Mouse (Mus musculus): ENCODE results near the gene Whamm. TPM values are rescaled to one million over a fixed set of nuclear protein-coding genes. Genes with fewer than 3 reads are reported as not detected.

The Whamm gene
- polyA plus RNA-seq, 1 experiment from 2014 or later, result 7.0 TPM

GRCm38 (mm10) chr7:81560101-81561049 lies 10.7 kb upstream of the Whamm start:
- TF ChIP-seq EP300 (IDR thresholded peaks at IDR 0.05; ENCODE audit: low read depth) (no peak), CTCF (IDR thresholded peaks at IDR 0.05; ENCODE audit: low read depth) (no peak)
- 56% methylated on average over 8 of the region's 8 CpGs for WGBS (ENCODE audit: insufficient replicate concordance)
- Histone ChIP-seq H3K27me3 (ENCODE audit: insufficient read depth, low read length) (no peaks in the 10 kb centered on the region), H3K27ac (ENCODE audit: low read depth) (no peak overlapping the region), H3K4me2 (ENCODE audit: low read depth, low read length) (no peak overlapping the region), H3K9ac (replicated peaks) (no peak overlapping the region), H3K36me3 (replicated peaks; ENCODE audit: insufficient read depth, low read length) (no peaks in the 10 kb centered on the region), H3K4me1 (ENCODE audit: insufficient read depth) (no peaks in the 10 kb centered on the region), H3K4me3 (ENCODE audit: low read depth, low read length) (no peak overlapping the region), H3K9me3 (ENCODE audit: low read length) (no peaks in the 10 kb centered on the region)
- peak; percentile 6 for DNase-seq
- no peak for ATAC-seq

DNA sequence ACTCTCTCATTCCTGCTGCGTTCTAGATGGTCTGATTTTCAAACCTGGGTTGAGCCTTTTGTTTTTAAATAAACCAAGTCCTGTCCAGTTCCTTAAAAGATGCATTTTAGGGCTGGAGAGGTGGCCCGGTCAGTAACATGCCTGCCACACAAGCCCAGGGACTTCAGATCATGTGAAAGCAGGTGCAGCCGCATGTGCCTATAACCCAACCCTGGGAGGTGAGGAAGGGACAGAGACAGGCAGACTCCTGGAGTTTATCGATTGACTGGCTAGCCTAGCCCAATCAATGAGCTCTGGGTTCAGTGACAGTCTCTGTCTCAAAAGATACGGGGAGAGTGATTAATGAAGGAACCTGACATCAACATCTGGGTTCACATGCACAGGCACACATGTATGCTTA lies 9.9 kb upstream of the Whamm start:
- Histone ChIP-seq H3K36me3 (replicated peaks; ENCODE audit: insufficient read depth, low read length) (no peaks in the 10 kb centered on the region), H3K27ac (ENCODE audit: low read depth) (no peak overlapping the region), H3K9me3 (ENCODE audit: low read length) (no peaks in the 10 kb centered on the region), H3K4me2 (ENCODE audit: low read depth, low read length) (no peak overlapping the region), H3K4me1 (ENCODE audit: insufficient read depth) (no peaks in the 10 kb centered on the region), H3K4me3 (ENCODE audit: low read depth, low read length) (no peak overlapping the region), H3K9ac (replicated peaks) (no peak overlapping the region), H3K27me3 (ENCODE audit: insufficient read depth, low read length) (no peaks in the 10 kb centered on the region)
- DNase-seq (no peak), ATAC-seq (no peak)
- WGBS (ENCODE audit: insufficient replicate concordance), result 59% methylated on average over 5 of the region's 5 CpGs
- TF ChIP-seq CTCF (IDR thresholded peaks at IDR 0.05; ENCODE audit: low read depth) (no peak), EP300 (IDR thresholded peaks at IDR 0.05; ENCODE audit: low read depth) (no peak)

- TF ChIP-seq EP300 (IDR thresholded peaks at IDR 0.05; ENCODE audit: low read depth) (no peak), CTCF (IDR thresholded peaks at IDR 0.05; ENCODE audit: low read depth) (no peak)
- Histone ChIP-seq H3K9me3 (ENCODE audit: low read length) (no peaks in the 10 kb centered on the region), H3K4me1 (ENCODE audit: insufficient read depth) (no peaks in the 10 kb centered on the region), H3K4me3 (ENCODE audit: low read depth, low read length) (no peak overlapping the region), H3K9ac (replicated peaks) (no peak overlapping the region), H3K36me3 (replicated peaks; ENCODE audit: insufficient read depth, low read length) (no peaks in the 10 kb centered on the region), H3K27ac (ENCODE audit: low read depth) (no peak overlapping the region), H3K4me2 (ENCODE audit: low read depth, low read length) (no peak overlapping the region), H3K27me3 (ENCODE audit: insufficient read depth, low read length) (no peaks in the 10 kb centered on the region)
- WGBS (ENCODE audit: insufficient replicate concordance), result 67% methylated on average over 4 of the region's 4 CpGs
- ATAC-seq, result no peak
- DNase-seq, result no peak
These were observed 7.5 kb upstream of the Whamm start for GRCm38 (mm10) chr7:81563506-81564015.

GRCm38 (mm10) chr7:81564766-81565165 lies 6.3 kb upstream of the Whamm start:
- Histone ChIP-seq H3K27me3 (ENCODE audit: insufficient read depth, low read length) (no peaks in the 10 kb centered on the region), H3K4me1 (ENCODE audit: insufficient read depth) (no peaks in the 10 kb centered on the region), H3K9ac (replicated peaks) (no peak overlapping the region), H3K27ac (ENCODE audit: low read depth) (no peak overlapping the region), H3K9me3 (ENCODE audit: low read length) (no peaks in the 10 kb centered on the region), H3K4me3 (ENCODE audit: low read depth, low read length) (no peak overlapping the region), H3K4me2 (ENCODE audit: low read depth, low read length) (no peak overlapping the region), H3K36me3 (replicated peaks; ENCODE audit: insufficient read depth, low read length) (no peaks in the 10 kb centered on the region)
- TF ChIP-seq CTCF (IDR thresholded peaks at IDR 0.05; ENCODE audit: low read depth) (no peak), EP300 (IDR thresholded peaks at IDR 0.05; ENCODE audit: low read depth) (no peak)
- DNase-seq (no peak), ATAC-seq (no peak)
- 69% methylated on average over 7 of the region's 7 CpGs for whole genome bisulfite sequencing (ENCODE audit: insufficient replicate concordance)

DNA sequence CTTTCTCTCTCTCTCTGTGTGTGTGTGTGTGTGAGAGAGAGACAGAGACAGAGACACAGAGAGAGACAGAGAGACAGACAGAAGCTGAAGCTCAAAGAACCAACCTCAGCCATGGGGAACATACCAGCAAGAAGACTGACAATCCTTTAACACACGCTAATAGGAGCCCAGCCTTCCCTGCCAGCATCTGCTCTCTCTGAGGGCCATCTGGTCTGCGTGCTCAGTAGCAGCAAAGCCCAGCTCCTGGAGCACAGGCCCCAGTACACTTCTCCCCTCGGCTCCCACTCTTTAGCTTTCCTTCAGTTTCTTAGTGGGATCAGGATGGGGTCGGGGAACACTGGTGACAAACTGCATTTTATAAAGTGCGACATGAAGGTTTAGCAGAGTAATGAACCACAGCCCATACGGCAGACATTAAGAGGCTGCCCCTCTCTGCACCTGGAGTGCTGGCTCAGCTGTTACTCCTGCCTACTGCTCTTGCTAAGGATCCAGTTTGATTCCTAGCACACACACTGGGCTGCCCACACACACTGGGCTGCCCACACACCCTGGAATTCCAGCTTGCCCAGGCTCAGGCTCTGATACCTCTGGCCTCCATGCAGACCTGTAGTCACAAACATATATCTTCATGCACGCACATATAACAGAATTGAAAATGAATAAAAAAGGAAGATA lies 5.5 kb upstream of the Whamm start:
- Histone ChIP-seq H3K27ac (ENCODE audit: low read depth) (no peak overlapping the region), H3K4me2 (ENCODE audit: low read depth, low read length) (no peak overlapping the region), H3K4me1 (ENCODE audit: insufficient read depth) (0 out of 2 replicates have a peak, but pooled peaks cover under 1% of the 10 kb centered on the region), H3K27me3 (ENCODE audit: insufficient read depth, low read length) (no peaks in the 10 kb centered on the region), H3K9me3 (ENCODE audit: low read length) (no peaks in the 10 kb centered on the region), H3K9ac (replicated peaks) (no peak overlapping the region), H3K4me3 (ENCODE audit: low read depth, low read length) (no peak overlapping the region), H3K36me3 (replicated peaks; ENCODE audit: insufficient read depth, low read length) (no peaks in the 10 kb centered on the region)
- DNase-seq (no peak), ATAC-seq (no peak)
- 72% methylated on average over 7 of the region's 7 CpGs for WGBS (ENCODE audit: insufficient replicate concordance)
- no peak for TF ChIP-seq EP300 (IDR thresholded peaks at IDR 0.05; ENCODE audit: low read depth)

- no peak overlapping the region for H3K4me2 ChIP-seq (ENCODE audit: low read depth, low read length)
- H3K27ac ChIP-seq (ENCODE audit: low read depth), result no peak overlapping the region
- no peak overlapping the region for H3K9ac ChIP-seq (replicated peaks)
- TF ChIP-seq EP300 (IDR thresholded peaks at IDR 0.05; ENCODE audit: low read depth) (no peak), CTCF (IDR thresholded peaks at IDR 0.05; ENCODE audit: low read depth) (no peak)
- H3K36me3 ChIP-seq (replicated peaks; ENCODE audit: insufficient read depth, low read length), result no peaks in the 10 kb centered on the region
- H3K4me3 ChIP-seq (ENCODE audit: low read depth, low read length), result no peak overlapping the region
- H3K27me3 ChIP-seq (ENCODE audit: insufficient read depth, low read length), result no peaks in the 10 kb centered on the region
- DNase-seq (no peak), ATAC-seq (no peak)
- H3K4me1 ChIP-seq (ENCODE audit: insufficient read depth), result 0 out of 2 replicates have a peak, but pooled peaks cover 4% of the 10 kb centered on the region
- WGBS (ENCODE audit: insufficient replicate concordance), result 64% methylated on average over 4 of the region's 4 CpGs
- no peaks in the 10 kb centered on the region for H3K9me3 ChIP-seq (ENCODE audit: low read length)
These were observed 4.7 kb upstream of the Whamm start for GRCm38 (mm10) chr7:81566332-81566731.

Measured in liver, postnatal 0 days (tissue).